Mouse (Mus musculus): Measurements from ENCODE around the gene Klrg2.

- TF ChIP-seq GATA1 (IDR thresholded peaks at IDR 0.05; ENCODE audit: low read length) = no peak
- TF ChIP-seq TAL1 (IDR thresholded peaks at IDR 0.05; ENCODE audit: low read length) = no peak
These were observed 39.2 kb upstream of the Klrg2 start for GRCm38 (mm10) chr6:38676217-38676616.
